Mouse (Mus musculus): ENCODE results near the gene Gbp2b.
"Not testable (repeated sequence)": the region's sequence is repeated elsewhere in the genome, so short reads cannot be mapped to it uniquely, and the experiment has no call there.

Gene Gbp2b

GRCm38 (mm10) chr3:142594547-142594946 lies at the start of gene Gbp2b:
TSS of gene Gbp2b (plus strand) at chr3:142594847.
- no peak for DNase-seq (ENCODE audit: low read depth, low spot score)

GRCm38 (mm10) chr3:142546690-142547089 lies 48.0 kb upstream of the Gbp2b start:
- peak; percentile 56 for DNase-seq (ENCODE audit: low read depth, low spot score)

- DNase-seq (ENCODE audit: low read depth, low spot score), result peak; percentile 37
These were observed 44.5 kb upstream of the Gbp2b start for GRCm38 (mm10) chr3:142550052-142550676.

- DNase-seq (ENCODE audit: low read depth, low spot score), result no peak
These were observed 40.0 kb upstream of the Gbp2b start for GRCm38 (mm10) chr3:142554601-142555000.

- no peak for DNase-seq (ENCODE audit: low read depth, low spot score)
These were observed 39.0 kb upstream of the Gbp2b start for GRCm38 (mm10) chr3:142555623-142556022.

- DNase-seq (ENCODE audit: low read depth, low spot score), result peak; percentile 56
These were observed 34.9 kb upstream of the Gbp2b start, which contains the start of gene Gbp3 for GRCm38 (mm10) chr3:142559632-142560228. TSS of gene Gbp3 (plus strand) at chr3:142560026.

- peak; percentile 92 for DNase-seq (ENCODE audit: low read depth, low spot score)
These were observed 34.2 kb upstream of the Gbp2b start for GRCm38 (mm10) chr3:142560296-142560948.

GRCm38 (mm10) chr3:142561045-142561646 lies 33.5 kb upstream of the Gbp2b start:
- peak; percentile 47 for DNase-seq (ENCODE audit: low read depth, low spot score)

- no peak for DNase-seq (ENCODE audit: low read depth, low spot score)
These were observed 33.0 kb upstream of the Gbp2b start for GRCm38 (mm10) chr3:142561666-142562065.

- not testable (repeated sequence) for DNase-seq (ENCODE audit: low read depth, low spot score)
These were observed 27.2 kb upstream of the Gbp2b start for GRCm38 (mm10) chr3:142567490-142567889.

- no peak for DNase-seq (ENCODE audit: low read depth, low spot score)
These were observed 23.9 kb upstream of the Gbp2b start for GRCm38 (mm10) chr3:142570738-142571137.

- no peak for DNase-seq (ENCODE audit: low read depth, low spot score)
These were observed 17.5 kb upstream of the Gbp2b start for GRCm38 (mm10) chr3:142577108-142577507.

- peak; percentile 30 for DNase-seq (ENCODE audit: low read depth, low spot score)
These were observed 16.3 kb upstream of the Gbp2b start for GRCm38 (mm10) chr3:142578342-142578741.

- no peak for DNase-seq (ENCODE audit: low read depth, low spot score)
These were observed 11.6 kb upstream of the Gbp2b start for GRCm38 (mm10) chr3:142583067-142583466.

GRCm38 (mm10) chr3:142587386-142587785 lies 7.3 kb upstream of the Gbp2b start:
- DNase-seq (ENCODE audit: low read depth, low spot score), result peak; percentile 74

GRCm38 (mm10) chr3:142588888-142589287 lies 5.8 kb upstream of the Gbp2b start:
- no peak for DNase-seq (ENCODE audit: low read depth, low spot score)

- DNase-seq (ENCODE audit: low read depth, low spot score), result no peak
These were observed 4.1 kb upstream of the Gbp2b start for GRCm38 (mm10) chr3:142590431-142591067.

- DNase-seq (ENCODE audit: low read depth, low spot score), result no peak
These were observed 3.3 kb downstream of the Gbp2b start for GRCm38 (mm10) chr3:142597923-142598322.

GRCm38 (mm10) chr3:142601675-142602074 lies 7.0 kb downstream of the Gbp2b start:
- DNase-seq (ENCODE audit: low read depth, low spot score), result no peak

GRCm38 (mm10) chr3:142618658-142619057 lies 24.0 kb downstream of the Gbp2b start:
- DNase-seq (ENCODE audit: low read depth, low spot score), result peak; percentile 54

GRCm38 (mm10) chr3:142619606-142620005 lies 25.0 kb downstream of the Gbp2b start:
- DNase-seq (ENCODE audit: low read depth, low spot score), result peak; percentile 69
